Mouse (Mus musculus) left cerebral cortex, postnatal 10 days (tissue): ENCODE data around the gene Pdgfb. TPM values are rescaled to one million over a fixed set of nuclear protein-coding genes. Genes with fewer than 3 reads are reported as not detected.
A peak's percentile ranks its signal among the peaks of the same experiment; 100 is the strongest.

Experiments used
- DNase-seq, 2 experiments: peaks; one replicate each; pipeline ENCODE4 v3.0.0; 2021 to 2022; ENCODE audit warnings: low spot score in 2 of 2, mixed read lengths in 1 of 2; ENCODE audit errors: extremely low spot score in 1 of 2
- intact Hi-C: fragments of 180-260 bp; cut with DNase I; formaldehyde crosslinking; loops from one replicate; pipeline ENCODE4 v1.15.1; 2025
- microRNA-seq: library from miRNA; unstranded; fragments of <30 nt; microRNA quantifications from one replicate; pipeline ENCODE4 v1.2.0, GENCODE M21; 2022
- total RNA-seq, 2 experiments: library from RNA; stranded (reverse); gene quantifications; 2 replicates each; pipeline ENCODE4 v1.2.3; 2021

Pdgfb gene
- total RNA-seq, 2 experiments from 2014 or later, result 42.6 to 43.4 TPM

DNA sequence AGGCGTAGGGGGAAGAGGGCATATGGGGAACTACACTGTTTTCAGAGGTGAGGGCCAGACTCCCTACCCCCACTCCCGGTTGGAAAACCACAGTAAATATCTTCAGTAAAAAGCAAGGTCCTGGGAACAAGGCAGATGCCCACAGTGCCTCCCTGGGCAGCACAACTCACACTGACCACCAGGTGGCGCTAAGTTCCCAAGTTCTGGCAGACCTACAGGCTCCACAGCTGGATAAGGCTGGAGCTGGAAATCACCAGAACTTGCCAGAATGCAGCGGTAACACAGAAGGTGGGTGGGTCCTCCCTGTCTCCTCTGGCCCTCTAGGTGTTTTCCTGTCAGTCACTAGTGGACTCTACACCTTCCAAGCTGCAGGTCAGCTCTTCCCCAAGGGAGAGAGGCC lies 68.8 kb downstream of the Pdgfb start:
- peak; percentile 81 to 90 for DNase-seq
- intact Hi-C loops, result loop anchor here (2.0 to 5.0 kb wide), 2 partner anchors 66 to 131 kb away; partner anchors contain the start of gene Pdgfb

Small RNA genes within 50 kb of the gene (microRNA-seq; reads per million reads assigned to microRNA genes)
- gene Mir7213, result not detected

Other genes with a start within 250 kb of the Pdgfb start
- 10 to 100 TPM; 28.6 to 31.0 TPM for gene Dnal4, start 237.1 kb downstream of the Pdgfb start, total RNA-seq
- gene Nptxr, start 210.2 kb downstream of the Pdgfb start, total RNA-seq, result 100 to 1,000 TPM; 454 to 474 TPM
- 10 to 100 TPM; 12.5 to 12.9 TPM for gene Npcd, start 180.7 kb downstream of the Pdgfb start, total RNA-seq
- 100 to 1,000 TPM; 271 to 289 TPM for gene Cbx6, start 180.3 kb downstream of the Pdgfb start, total RNA-seq
- gene Apobec3, start 123.3 kb downstream of the Pdgfb start, total RNA-seq, result 1 to 10 TPM; 4.4 to 4.7 TPM
- gene Cbx7, start 43.9 kb downstream of the Pdgfb start, total RNA-seq, result 1 to 10 TPM; 5.6 to 7.1 TPM
- 100 to 1,000 TPM; 430 to 441 TPM for gene Syngr1, start 76.4 kb upstream of the Pdgfb start, total RNA-seq
- 100 to 1,000 TPM; 520 to 524 TPM for gene Rpl3, start 76.9 kb upstream of the Pdgfb start, total RNA-seq
- gene Tab1, start 118.2 kb upstream of the Pdgfb start, total RNA-seq, result 10 to 100 TPM; 26.8 to 32.5 TPM
- 10 to 100 TPM; 94.2 to 98.8 TPM for gene Mgat3, start 158.7 kb upstream of the Pdgfb start, total RNA-seq
- gene Mief1, start 219.0 kb upstream of the Pdgfb start, total RNA-seq, result 10 to 100 TPM; 30.7 to 31.1 TPM
- 10 to 100 TPM; 13.6 to 21.0 TPM for gene AC140267.1, start 220.9 kb upstream of the Pdgfb start, total RNA-seq
- gene Atf4, start 240.2 kb upstream of the Pdgfb start, total RNA-seq, result 100 to 1,000 TPM; 100 to 110 TPM
- gene Rps19bp1, start 249.3 kb upstream of the Pdgfb start, total RNA-seq, result 10 to 100 TPM; 41.5 to 47.5 TPM